Mouse (Mus musculus) liver, embryonic 12.5 days (tissue): ENCODE measurements around the gene Topors. TPM values are rescaled to one million over a fixed set of nuclear protein-coding genes. Genes with fewer than 3 reads are reported as not detected.

Source experiments
- ATAC-seq: fragments of 200-750 bp; cut with Nextera tagmentation; 2 replicates; pipeline ENCODE4 v1.8.0; 2017; ENCODE audit warnings: moderate number of reproducible peaks, mild to moderate bottlenecking, moderate library complexity
- H3K27ac ChIP-seq: fragments of 300-500 bp; sonication (generic); 2 replicates; pipeline ENCODE4 v1.5.1; 2016; ENCODE audit warnings: mild to moderate bottlenecking
- H3K27me3 ChIP-seq: fragments of 300-500 bp; sonication (generic); replicated peaks from 2 replicates; pipeline ENCODE4 v1.6.1; 2016; ENCODE audit warnings: mild to moderate bottlenecking, moderate library complexity
- H3K36me3 ChIP-seq: fragments of 300-500 bp; sonication (generic); 2 replicates; pipeline ENCODE4 v1.6.1; 2016; ENCODE audit warnings: mild to moderate bottlenecking, moderate library complexity
- H3K4me1 ChIP-seq: fragments of 300-500 bp; sonication (generic); 2 replicates; pipeline ENCODE4 v1.6.1; 2016
- H3K4me2 ChIP-seq: fragments of 300-500 bp; sonication (generic); 2 replicates; pipeline ENCODE4 v1.6.1; 2016; ENCODE audit warnings: mild to moderate bottlenecking, moderate library complexity
- H3K4me3 ChIP-seq: fragments of 300-500 bp; sonication (generic); 2 replicates; pipeline ENCODE4 v1.5.1; 2016; ENCODE audit warnings: mild to moderate bottlenecking, moderate library complexity
- H3K9ac ChIP-seq: fragments of 300-500 bp; sonication (generic); 2 replicates; pipeline ENCODE4 v1.6.1; 2016; ENCODE audit warnings: mild to moderate bottlenecking, moderate library complexity
- H3K9me3 ChIP-seq: fragments of 300-500 bp; sonication (generic); replicated peaks from 2 replicates; pipeline ENCODE4 v1.6.1; 2016; ENCODE audit warnings: mild to moderate bottlenecking, moderate library complexity
- WGBS: fragments of 180-500 bp; shearing (Covaris S2); methylation state at CpG from one replicate; pipeline ENCODE4 v1.1.7; 2016; ENCODE audit not compliant: insufficient replicate concordance; 5-methylcytosine and 5-hydroxymethylcytosine counted together
- polyA plus RNA-seq: library from polyadenylated mRNA; unstranded; fragments of >200 nt; fragmentation: Nextera tagmentation; extraction: Ambion mirVana; gene quantifications from 2 replicates; pipeline ENCODE4 v1.2.1, GENCODE M21; 2016

Topors gene
- polyA plus RNA-seq, 1 experiment from 2014 or later = 26.5 TPM

- no peaks in the 10 kb centered on the region for H3K36me3 ChIP-seq
- peaks cover 2% of the 10 kb centered on the region; the same call in 1 of the 2 replicates for H3K9me3 ChIP-seq
- no peak overlapping the region for H3K27ac ChIP-seq
- H3K4me3 ChIP-seq = no peak overlapping the region
- no peak overlapping the region for H3K4me2 ChIP-seq
- ATAC-seq = no peak
- H3K9ac ChIP-seq = no peak overlapping the region
- H3K4me1 ChIP-seq = no peaks in the 10 kb centered on the region
- no peaks in the 10 kb centered on the region for H3K27me3 ChIP-seq
- WGBS = 12% methylated on average over 4 of the region's 4 CpGs
Measured at GRCm38 (mm10) chr4:40285582-40285981, 15.9 kb upstream of the Topors start.

DNA sequence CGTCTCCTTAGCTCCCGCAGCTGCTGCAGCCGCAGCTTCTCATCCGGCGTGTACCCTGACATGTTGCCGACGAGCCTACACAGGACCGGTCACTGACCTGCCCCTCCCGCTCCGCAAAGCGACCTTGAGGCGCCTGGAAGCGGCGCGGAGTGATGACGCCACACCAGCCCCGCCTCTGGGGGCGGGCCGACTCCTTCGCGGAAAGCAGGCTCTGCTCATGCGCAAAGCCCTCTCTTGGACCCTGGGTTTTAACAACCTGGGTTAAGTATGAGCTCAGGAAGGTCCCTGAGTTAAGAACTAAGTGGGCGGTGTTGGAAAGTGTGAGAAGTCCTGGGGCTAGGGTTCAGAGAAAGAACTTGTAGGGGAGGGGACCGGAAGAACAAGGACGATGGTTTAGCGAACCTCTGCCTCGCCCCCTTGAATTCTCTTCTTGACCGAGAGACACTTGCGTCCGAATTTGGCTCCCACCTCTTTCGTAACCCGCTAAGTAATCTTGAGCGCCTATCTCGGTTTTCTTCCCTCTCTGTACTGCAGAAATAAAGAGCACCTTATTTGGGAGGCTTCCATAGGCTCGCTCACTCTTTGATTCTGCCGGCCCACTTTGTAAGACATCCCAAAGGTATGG, 9.7 kb upstream of the Topors start, which contains the start of gene Ndufb6:
Ndufb6 (minus strand) TSS at position 146 of the 625 bp plus-strand sequence.
- Histone ChIP-seq H3K9me3 (no peaks in the 10 kb centered on the region), H3K4me1 (peaks cover 13% of the 10 kb centered on the region), H3K4me2 (peak within 1 kb of the TSS; percentile 90), H3K36me3 (peaks cover 22% of the 10 kb centered on the region), H3K27me3 (no peaks in the 10 kb centered on the region), H3K27ac (peak within 1 kb of the TSS; percentile 80), H3K9ac (peak within 1 kb of the TSS; percentile 84), H3K4me3 (peak within 1 kb of the TSS; percentile 91)
- under 1% methylated on average over 36 of the region's 36 CpGs for whole genome bisulfite sequencing
- peak; percentile 97 for ATAC-seq

DNA sequence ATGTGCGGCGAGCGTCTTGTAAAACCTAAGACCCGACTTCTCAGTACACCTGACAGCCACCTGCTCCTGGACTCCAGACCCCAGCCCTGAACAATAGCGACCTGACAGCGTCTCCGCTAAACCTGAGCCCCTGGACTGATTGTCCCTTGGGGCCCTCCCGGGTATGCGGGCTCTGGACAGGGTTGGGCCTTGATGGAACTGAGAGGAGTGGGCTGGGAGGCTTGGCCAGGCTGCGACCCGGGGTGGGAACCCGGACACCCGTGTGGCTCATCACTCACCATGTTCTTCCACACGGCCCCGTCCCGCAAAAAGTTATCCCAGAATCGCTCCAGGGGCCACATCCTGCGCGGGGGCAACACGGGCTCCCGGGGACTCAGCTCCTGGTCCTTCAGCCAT, 9.2 kb upstream of the Topors start:
- Histone ChIP-seq H3K4me1 (peaks cover 13% of the 10 kb centered on the region), H3K27ac (peak overlapping the region; percentile 80), H3K9me3 (no peaks in the 10 kb centered on the region), H3K4me3 (peak overlapping the region; percentile 91), H3K36me3 (peaks cover 24% of the 10 kb centered on the region), H3K27me3 (no peaks in the 10 kb centered on the region), H3K9ac (peak overlapping the region; percentile 84), H3K4me2 (peak overlapping the region; percentile 90)
- under 1% methylated on average over 21 of the region's 21 CpGs for WGBS
- peak; percentile 46 for ATAC-seq

DNA sequence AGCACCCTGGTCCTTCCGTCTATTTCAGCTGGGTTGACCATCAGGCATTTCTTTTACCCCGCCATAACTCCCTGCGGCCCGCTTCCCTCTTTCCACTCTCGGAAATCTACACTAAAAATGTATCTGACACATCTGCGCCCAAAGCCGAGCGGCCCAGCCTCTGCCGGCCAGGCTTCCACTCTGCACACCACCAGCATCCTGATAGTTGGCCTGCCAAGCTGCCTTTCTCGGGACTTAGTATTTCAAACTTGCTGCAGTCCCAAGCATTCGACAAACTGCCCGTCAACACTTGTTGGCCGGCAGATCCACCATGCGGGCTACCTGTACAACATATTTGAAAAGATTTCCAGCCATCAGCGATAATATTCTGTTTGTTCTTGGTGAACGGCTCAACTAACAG, 815 bp downstream of the Topors start:
- under 1% methylated on average over 16 of the region's 16 CpGs for WGBS
- peak; percentile 9; the same call in 1 of the 2 replicates for ATAC-seq

DNA sequence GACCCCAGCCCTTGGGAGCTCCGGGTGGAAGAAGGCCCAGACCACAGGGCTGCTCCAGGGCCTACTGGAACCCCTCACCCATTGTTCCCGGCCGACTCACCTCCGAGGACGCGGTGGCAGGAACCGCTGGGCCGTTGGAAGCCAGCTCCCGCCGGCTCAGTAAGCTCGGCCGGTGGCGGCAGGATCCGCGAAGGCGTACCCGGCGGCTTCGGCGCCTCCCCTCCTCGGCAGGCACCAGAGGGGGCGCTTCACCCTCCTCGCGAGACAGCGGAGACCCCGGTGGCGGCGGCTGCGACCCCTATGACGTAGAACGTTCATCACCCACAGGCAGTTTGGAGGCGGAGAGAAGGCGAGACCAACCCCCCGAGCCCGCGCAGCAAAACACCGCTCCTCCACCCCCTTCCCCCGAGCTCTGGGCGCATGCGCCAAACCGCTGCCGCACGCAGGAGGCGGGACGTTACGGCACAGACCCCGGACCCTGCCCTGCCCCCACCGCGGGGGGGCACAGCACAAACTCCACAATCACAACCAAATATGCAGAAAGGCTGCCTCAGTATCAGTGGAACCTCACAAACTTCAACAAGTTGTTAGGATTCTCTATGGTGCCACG, 1.3 kb downstream of the Topors start:
- Histone ChIP-seq H3K9me3 (no peaks in the 10 kb centered on the region), H3K4me2 (peak overlapping the region; percentile 92), H3K27me3 (no peaks in the 10 kb centered on the region), H3K27ac (peak overlapping the region; percentile 95), H3K4me1 (peaks cover 41% of the 10 kb centered on the region), H3K9ac (peak overlapping the region; percentile 87), H3K36me3 (peaks cover 46% of the 10 kb centered on the region), H3K4me3 (peak overlapping the region; percentile 82)
- 0% methylated on average over 49 of the region's 50 CpGs for WGBS
- peak; percentile 69 for ATAC-seq

More for the DNA sequence above, 815 bp downstream of the Topors start:
- peaks cover 41% of the 10 kb centered on the region for H3K4me1 ChIP-seq
- H3K9me3 ChIP-seq = no peaks in the 10 kb centered on the region
- no peaks in the 10 kb centered on the region for H3K27me3 ChIP-seq
- peak overlapping the region; percentile 82 for H3K4me3 ChIP-seq
- H3K27ac ChIP-seq = peak overlapping the region; percentile 95
- peak overlapping the region; percentile 92 for H3K4me2 ChIP-seq
- peaks cover 46% of the 10 kb centered on the region for H3K36me3 ChIP-seq
- H3K9ac ChIP-seq = peak overlapping the region; percentile 87

- WGBS = 67% methylated on average over 7 of the region's 7 CpGs
- peak overlapping the region; percentile 87 for H3K9ac ChIP-seq
- ATAC-seq = peak; percentile 2; the same call in 1 of the 2 replicates
- peaks cover 41% of the 10 kb centered on the region for H3K4me1 ChIP-seq
- H3K4me2 ChIP-seq = peak overlapping the region; percentile 92
- H3K27me3 ChIP-seq = no peaks in the 10 kb centered on the region
- no peaks in the 10 kb centered on the region for H3K9me3 ChIP-seq
- H3K27ac ChIP-seq = peak overlapping the region; percentile 95; the same call in 1 of the 2 replicates
- H3K4me3 ChIP-seq = peak overlapping the region; percentile 82
- peaks cover 53% of the 10 kb centered on the region for H3K36me3 ChIP-seq
Measured at GRCm38 (mm10) chr4:40267681-40268080, 2.0 kb downstream of the Topors start.

DNA sequence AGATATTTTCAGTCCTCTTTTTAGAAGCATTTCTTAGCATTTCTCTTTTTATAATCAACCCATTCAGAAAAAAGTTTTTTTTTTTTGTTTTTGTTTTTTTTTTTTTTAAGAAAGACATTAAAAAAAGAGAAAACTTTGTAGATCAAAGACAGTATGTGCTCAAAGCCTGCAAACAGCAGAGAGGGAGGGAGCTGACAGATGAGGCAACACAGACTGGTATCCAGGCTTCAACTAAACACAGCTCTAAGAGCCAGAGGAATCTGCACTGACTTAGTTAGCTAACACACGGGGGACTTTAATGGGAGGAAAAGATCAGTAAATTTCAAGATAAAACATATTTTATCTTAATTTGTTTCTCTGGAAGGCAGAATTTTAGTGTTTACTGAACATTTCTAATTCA, 5.3 kb downstream of the Topors start:
- no peak overlapping the region for H3K4me2 ChIP-seq
- H3K9me3 ChIP-seq = no peaks in the 10 kb centered on the region
- H3K36me3 ChIP-seq = peaks cover 76% of the 10 kb centered on the region
- H3K4me1 ChIP-seq = peaks cover 33% of the 10 kb centered on the region
- H3K9ac ChIP-seq = no peak overlapping the region
- H3K27me3 ChIP-seq = no peaks in the 10 kb centered on the region
- no peak overlapping the region for H3K27ac ChIP-seq
- H3K4me3 ChIP-seq = no peak overlapping the region
- 68% methylated on average over 1 of the region's 1 CpGs for WGBS
- ATAC-seq = no peak

GRCm38 (mm10) chr4:40254385-40255103, 15.1 kb downstream of the Topors start:
- ATAC-seq = no peak
- H3K27ac ChIP-seq = no peak overlapping the region
- WGBS = 79% methylated on average over 8 of the region's 8 CpGs

DNA sequence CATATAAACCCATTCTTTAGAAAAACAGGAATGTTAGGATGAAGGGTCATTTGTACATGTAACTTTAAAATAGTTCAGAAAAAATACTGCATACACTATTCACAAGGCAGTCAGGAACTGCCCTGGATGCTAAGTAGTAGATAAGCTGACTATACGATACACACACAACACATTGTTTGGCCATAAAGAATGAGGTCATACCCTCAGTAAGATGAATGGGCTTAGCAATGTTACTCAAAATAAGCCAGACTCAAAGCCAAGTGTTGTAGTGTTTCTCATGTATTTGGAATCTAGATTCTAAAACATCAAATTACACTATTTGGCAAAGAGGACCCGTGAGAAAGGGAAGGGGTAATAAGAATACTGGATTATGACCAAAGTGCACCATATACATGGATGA, 15.9 kb downstream of the Topors start:
- no peak for ATAC-seq
- no peaks in the 10 kb centered on the region for H3K4me1 ChIP-seq
- H3K9me3 ChIP-seq = no peaks in the 10 kb centered on the region
- peaks cover 8% of the 10 kb centered on the region for H3K36me3 ChIP-seq
- no peaks in the 10 kb centered on the region for H3K27me3 ChIP-seq
- 72% methylated on average over 2 of the region's 2 CpGs for WGBS
- no peak overlapping the region for H3K4me2 ChIP-seq
- H3K4me3 ChIP-seq = no peak overlapping the region
- no peak overlapping the region for H3K27ac ChIP-seq
- no peak overlapping the region for H3K9ac ChIP-seq

More at GRCm38 (mm10) chr4:40254385-40255103, 15.1 kb downstream of the Topors start:
- Histone ChIP-seq H3K4me2 (no peak overlapping the region), H3K4me3 (no peak overlapping the region), H3K36me3 (peaks cover 15% of the 10 kb centered on the region), H3K9me3 (no peaks in the 10 kb centered on the region), H3K27me3 (no peaks in the 10 kb centered on the region), H3K4me1 (no peaks in the 10 kb centered on the region), H3K9ac (no peak overlapping the region)

DNA sequence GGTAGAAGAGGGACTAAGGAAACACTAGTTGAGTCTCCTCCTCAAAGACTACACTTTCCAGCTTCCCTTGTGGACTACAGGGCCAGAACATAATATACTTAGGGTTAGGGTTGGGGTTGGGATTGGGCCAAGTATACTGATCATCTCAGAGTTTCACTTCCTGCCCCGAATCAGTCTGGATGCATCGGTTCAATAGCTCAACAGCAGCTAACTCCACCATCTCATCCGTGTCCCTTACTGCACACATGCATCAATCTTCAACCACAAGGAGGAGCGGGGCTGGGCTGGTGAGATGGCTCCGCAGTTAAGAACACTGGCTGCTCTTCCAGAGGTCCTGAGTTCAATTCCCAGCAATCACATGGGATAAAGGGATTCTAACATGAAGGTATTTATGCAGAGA, 18.7 kb downstream of the Topors start:
- Histone ChIP-seq H3K36me3 (no peaks in the 10 kb centered on the region), H3K9ac (no peak overlapping the region), H3K9me3 (no peaks in the 10 kb centered on the region), H3K27me3 (no peaks in the 10 kb centered on the region), H3K4me3 (no peak overlapping the region), H3K27ac (no peak overlapping the region), H3K4me2 (no peak overlapping the region), H3K4me1 (no peaks in the 10 kb centered on the region)
- WGBS = 71% methylated on average over 5 of the region's 5 CpGs
- no peak for ATAC-seq

DNA sequence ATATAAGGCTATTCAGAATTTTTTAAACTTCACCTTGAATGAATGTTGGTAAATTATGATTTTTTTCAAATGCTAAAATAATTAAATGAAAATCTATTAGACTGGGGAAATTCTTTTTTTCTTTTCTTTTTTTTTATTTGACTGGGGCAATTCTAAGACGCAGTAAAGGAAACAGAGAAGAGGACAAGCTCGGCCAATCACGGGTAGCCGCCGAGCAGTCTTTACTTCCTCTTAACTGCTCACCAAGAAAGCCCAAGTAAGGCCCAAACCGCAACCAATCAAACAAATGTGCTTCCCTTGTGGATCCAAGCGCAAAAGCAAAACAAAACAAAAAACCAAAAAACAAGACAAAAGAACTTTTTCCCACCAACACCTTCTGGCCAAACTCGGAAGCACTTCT, 25.6 kb downstream of the Topors start:
- ATAC-seq = no peak
- 26% methylated on average over 8 of the region's 8 CpGs for WGBS

GRCm38 (mm10) chr4:40243006-40243405, 26.6 kb downstream of the Topors start:
- WGBS = 76% methylated on average over 4 of the region's 4 CpGs
- H3K4me1 ChIP-seq = peaks cover 17% of the 10 kb centered on the region
- H3K36me3 ChIP-seq = no peaks in the 10 kb centered on the region
- no peaks in the 10 kb centered on the region for H3K27me3 ChIP-seq
- no peak overlapping the region for H3K27ac ChIP-seq
- H3K9me3 ChIP-seq = no peaks in the 10 kb centered on the region
- H3K9ac ChIP-seq = no peak overlapping the region
- no peak overlapping the region for H3K4me3 ChIP-seq
- ATAC-seq = no peak
- H3K4me2 ChIP-seq = no peak overlapping the region

More for the DNA sequence above, 25.6 kb downstream of the Topors start:
- Histone ChIP-seq H3K9ac (no peak overlapping the region), H3K27ac (no peak overlapping the region), H3K27me3 (no peaks in the 10 kb centered on the region), H3K4me3 (no peak overlapping the region), H3K4me1 (peaks cover 11% of the 10 kb centered on the region), H3K4me2 (no peak overlapping the region), H3K36me3 (no peaks in the 10 kb centered on the region), H3K9me3 (no peaks in the 10 kb centered on the region)
